Mouse (Mus musculus) intestine, embryonic 16.5 days (tissue): ENCODE results near the gene Trpv4. TPM values are rescaled to one million over a fixed set of nuclear protein-coding genes. Genes with fewer than 3 reads are reported as not detected.
A peak's percentile ranks its signal among the peaks of the same experiment; 100 is the strongest.

Experiments
- ATAC-seq: fragments of 200-750 bp; cut with Nextera tagmentation; 2 replicates; pipeline ENCODE4 v1.8.0; 2017; ENCODE audit warnings: moderate TSS enrichment, moderate library complexity
- H3K27ac ChIP-seq: fragments of 300-500 bp; sonication (generic); 2 replicates; pipeline ENCODE4 v1.5.1; 2014; ENCODE audit warnings: mild to moderate bottlenecking, low read length
- H3K27me3 ChIP-seq: fragments of 300-500 bp; sonication (generic); replicated peaks from 2 replicates; pipeline ENCODE4 v1.6.1; 2014; ENCODE audit warnings: low read length, control low read depth, mixed read lengths; ENCODE audit not compliant: control insufficient read depth, insufficient read depth
- H3K36me3 ChIP-seq: fragments of 300-500 bp; sonication (generic); 2 replicates; pipeline ENCODE4 v1.6.1; 2014; ENCODE audit warnings: low read length, control low read depth; ENCODE audit not compliant: control insufficient read depth, insufficient read depth
- H3K4me1 ChIP-seq: fragments of 300-500 bp; sonication (generic); 2 replicates; pipeline ENCODE4 v1.6.1; 2014; ENCODE audit warnings: low read length, control low read depth, mixed read lengths; ENCODE audit not compliant: control insufficient read depth, insufficient read depth
- H3K4me2 ChIP-seq: fragments of 300-500 bp; sonication (generic); 2 replicates; pipeline ENCODE4 v1.6.1; 2014; ENCODE audit warnings: low read depth, low read length, control low read depth
- H3K4me3 ChIP-seq: fragments of 300-500 bp; sonication (generic); 2 replicates; pipeline ENCODE4 v1.5.1; 2014; ENCODE audit warnings: mild to moderate bottlenecking, low read length
- H3K9ac ChIP-seq: fragments of 300-500 bp; sonication (generic); 2 replicates; pipeline ENCODE4 v1.6.1; 2014; ENCODE audit warnings: low read depth, low read length
- H3K9me3 ChIP-seq: fragments of 300-500 bp; sonication (generic); 2 replicates; pipeline ENCODE4 v1.6.1; 2016; ENCODE audit warnings: low read length, control low read depth; ENCODE audit not compliant: control insufficient read depth
- whole genome bisulfite sequencing: fragments of 180-500 bp; shearing (Covaris S2); extraction: QIAGEN DNeasy Blood & Tissue Kit; methylation state at CpG from one replicate; pipeline ENCODE4 v1.1.7; 2014; 5-methylcytosine and 5-hydroxymethylcytosine counted together
- polyA plus RNA-seq: library from polyadenylated mRNA; unstranded; fragments of >200 nt; fragmentation: Nextera tagmentation; extraction: Ambion mirVana; gene quantifications from 2 replicates; pipeline ENCODE4 v1.2.1, GENCODE M21; 2015

Trpv4 gene
- polyA plus RNA-seq, 1 experiment from 2014 or later, result 0.93 TPM

GRCm38 (mm10) chr5:114689700-114690366 is 31.6 kb upstream of the Trpv4 start:
- peaks cover 22% of the 10 kb centered on the region for H3K4me1 ChIP-seq
- peak overlapping the region; percentile 53 for H3K27ac ChIP-seq
- WGBS, result 14% methylated on average over 16 of the region's 16 CpGs

GRCm38 (mm10) chr5:114688703-114689102 is 30.5 kb upstream of the Trpv4 start:
- Histone ChIP-seq H3K27me3 (no peaks in the 10 kb centered on the region), H3K4me3 (no peak overlapping the region), H3K9me3 (no peaks in the 10 kb centered on the region), H3K4me2 (no peak overlapping the region), H3K9ac (no peak overlapping the region), H3K4me1 (peaks cover 22% of the 10 kb centered on the region), H3K36me3 (no peaks in the 10 kb centered on the region), H3K27ac (no peak overlapping the region)
- ATAC-seq, result no peak
- WGBS, result 88% methylated on average over 13 of the region's 13 CpGs

More at GRCm38 (mm10) chr5:114689700-114690366, 31.6 kb upstream of the Trpv4 start:
- no peaks in the 10 kb centered on the region for H3K27me3 ChIP-seq
- ATAC-seq, result peak; percentile 73
- H3K9me3 ChIP-seq, result no peaks in the 10 kb centered on the region
- H3K4me3 ChIP-seq, result peak overlapping the region; percentile 80
- H3K36me3 ChIP-seq, result no peaks in the 10 kb centered on the region
- peak overlapping the region; percentile 85 for H3K9ac ChIP-seq
- H3K4me2 ChIP-seq, result peak overlapping the region; percentile 95

DNA sequence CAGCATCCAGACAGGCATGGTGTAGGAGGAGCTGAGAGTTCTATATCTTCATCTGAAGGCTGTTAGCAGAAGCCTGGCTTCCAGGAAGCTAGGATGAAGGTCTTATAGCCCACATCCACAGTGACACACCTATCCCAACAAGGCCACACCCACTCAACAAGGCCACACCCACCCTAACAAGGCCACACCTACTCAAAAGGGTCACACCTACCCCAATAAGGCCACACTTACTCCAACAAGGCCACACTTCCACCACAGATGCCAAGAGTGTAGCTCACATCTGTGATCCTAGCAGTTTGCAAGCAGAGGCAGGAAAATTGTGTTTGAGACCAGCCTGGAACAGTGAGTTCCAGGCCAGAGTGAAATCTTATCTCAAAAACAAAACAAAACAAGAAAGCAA is 29.7 kb upstream of the Trpv4 start:
- no peak overlapping the region for H3K4me2 ChIP-seq
- H3K4me3 ChIP-seq, result no peak overlapping the region
- no peaks in the 10 kb centered on the region for H3K9me3 ChIP-seq
- H3K9ac ChIP-seq, result no peak overlapping the region
- ATAC-seq, result no peak
- H3K27ac ChIP-seq, result no peak overlapping the region
- H3K36me3 ChIP-seq, result no peaks in the 10 kb centered on the region
- peaks cover 25% of the 10 kb centered on the region for H3K4me1 ChIP-seq
- H3K27me3 ChIP-seq, result no peaks in the 10 kb centered on the region

GRCm38 (mm10) chr5:114686726-114687210 is 28.5 kb upstream of the Trpv4 start:
- no peaks in the 10 kb centered on the region for H3K27me3 ChIP-seq
- no peaks in the 10 kb centered on the region for H3K9me3 ChIP-seq
- H3K9ac ChIP-seq, result no peak overlapping the region
- peaks cover 27% of the 10 kb centered on the region for H3K4me1 ChIP-seq
- H3K4me3 ChIP-seq, result no peak overlapping the region
- H3K36me3 ChIP-seq, result no peaks in the 10 kb centered on the region
- no peak for ATAC-seq
- no peak overlapping the region for H3K4me2 ChIP-seq
- 74% methylated on average over 7 of the region's 7 CpGs for WGBS
- H3K27ac ChIP-seq, result no peak overlapping the region

DNA sequence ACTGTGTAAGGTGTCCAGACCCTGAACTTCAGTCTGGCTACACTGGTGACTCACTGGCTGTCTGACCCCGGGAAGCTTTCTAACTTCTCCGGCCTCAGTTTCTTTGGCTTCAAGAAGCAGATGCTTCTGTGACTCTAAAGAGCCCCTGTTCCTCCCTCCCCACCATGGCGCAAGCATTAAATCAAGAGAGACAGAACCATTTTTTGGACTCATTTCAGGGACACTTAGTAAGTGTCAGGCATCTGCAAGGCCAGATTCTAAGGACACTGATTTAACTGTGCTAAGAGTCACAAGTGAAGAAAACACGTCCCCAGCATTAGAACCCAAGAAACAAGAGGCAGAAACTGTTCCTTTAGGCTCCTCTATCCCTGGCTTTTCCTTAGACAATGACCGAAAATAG is 27.8 kb upstream of the Trpv4 start:
- Histone ChIP-seq H3K4me1 (peaks cover 23% of the 10 kb centered on the region), H3K27me3 (no peaks in the 10 kb centered on the region), H3K4me3 (no peak overlapping the region), H3K4me2 (no peak overlapping the region), H3K36me3 (no peaks in the 10 kb centered on the region), H3K27ac (no peak overlapping the region), H3K9me3 (no peaks in the 10 kb centered on the region), H3K9ac (no peak overlapping the region)
- 89% methylated on average over 5 of the region's 5 CpGs for WGBS
- no peak for ATAC-seq

DNA sequence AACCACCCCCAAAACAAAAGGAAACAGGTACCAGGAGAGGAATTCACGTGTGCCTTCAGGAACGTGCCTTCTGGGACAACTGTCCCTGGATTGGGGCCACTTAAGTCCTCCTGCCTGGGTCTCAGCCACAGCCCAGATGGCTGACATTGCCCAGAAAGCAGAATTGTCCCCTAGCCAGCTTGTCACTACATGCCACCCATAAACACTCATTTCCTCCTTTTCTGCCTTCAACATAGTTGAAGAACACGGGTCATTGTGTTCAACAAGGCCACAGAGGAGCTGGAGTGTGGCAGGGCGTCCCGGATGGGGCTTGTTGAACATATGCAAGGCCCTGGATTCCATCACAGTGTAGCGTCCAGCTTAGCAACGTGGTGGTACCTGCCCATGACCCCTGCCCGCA is 23.5 kb upstream of the Trpv4 start:
- Histone ChIP-seq H3K36me3 (0 out of 2 replicates have a peak, but pooled peaks cover 5% of the 10 kb centered on the region), H3K27me3 (no peaks in the 10 kb centered on the region), H3K4me1 (peaks cover 7% of the 10 kb centered on the region), H3K4me2 (no peak overlapping the region), H3K9me3 (no peaks in the 10 kb centered on the region), H3K9ac (no peak overlapping the region), H3K27ac (no peak overlapping the region), H3K4me3 (no peak overlapping the region)
- ATAC-seq, result no peak
- WGBS, result 77% methylated on average over 8 of the region's 8 CpGs

GRCm38 (mm10) chr5:114680676-114681285 is 22.6 kb upstream of the Trpv4 start:
- Histone ChIP-seq H3K27ac (0 out of 2 replicates have a peak overlapping the region, but pooled peaks have one; percentile 36), H3K27me3 (no peaks in the 10 kb centered on the region), H3K4me3 (no peak overlapping the region), H3K4me2 (no peak overlapping the region), H3K9ac (no peak overlapping the region), H3K36me3 (0 out of 2 replicates have a peak, but pooled peaks cover 5% of the 10 kb centered on the region), H3K9me3 (no peaks in the 10 kb centered on the region), H3K4me1 (peaks cover 7% of the 10 kb centered on the region)
- no peak for ATAC-seq
- WGBS, result 64% methylated on average over 19 of the region's 19 CpGs

DNA sequence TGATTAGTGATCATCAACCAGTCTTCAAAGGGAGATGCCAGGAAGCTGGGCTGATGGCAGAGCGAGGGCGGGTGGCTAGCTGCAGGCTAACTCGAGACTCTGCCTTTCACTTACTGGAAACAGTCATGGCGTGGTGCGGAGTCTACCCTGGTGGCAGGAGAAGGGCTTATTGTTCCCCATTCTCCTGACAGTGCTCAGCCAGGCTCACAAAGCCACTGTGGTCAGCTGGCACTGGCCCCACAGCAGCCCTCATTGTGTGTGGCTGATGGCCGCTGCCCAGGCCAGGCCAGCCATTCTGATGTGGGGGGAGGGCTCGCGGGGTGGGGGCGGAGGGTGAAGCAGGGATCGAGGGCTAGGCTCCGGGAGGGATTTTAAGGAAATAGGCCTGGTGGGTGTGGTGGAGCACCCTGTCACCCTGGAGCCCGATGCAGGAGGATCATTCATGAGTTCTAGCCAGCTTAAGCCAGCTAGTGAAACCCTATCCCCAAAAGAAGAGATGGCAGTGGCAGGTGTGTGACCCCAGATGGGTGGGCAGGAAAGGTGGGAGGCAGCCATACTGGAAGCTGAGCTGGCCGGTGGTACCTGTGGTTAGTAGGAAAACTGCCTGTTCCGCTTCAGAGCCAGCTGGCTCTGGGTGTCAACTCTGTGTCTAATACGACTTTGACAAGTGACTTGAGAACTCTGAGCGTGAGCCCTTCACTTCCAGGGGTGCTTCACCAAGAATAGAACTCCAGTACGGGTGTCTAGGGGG is 21.8 kb upstream of the Trpv4 start:
- H3K4me2 ChIP-seq, result no peak overlapping the region
- no peak overlapping the region for H3K9ac ChIP-seq
- H3K27ac ChIP-seq, result 0 out of 2 replicates have a peak overlapping the region, but pooled peaks have one; percentile 36
- WGBS, result 77% methylated on average over 17 of the region's 17 CpGs
- no peaks in the 10 kb centered on the region for H3K27me3 ChIP-seq
- H3K9me3 ChIP-seq, result no peaks in the 10 kb centered on the region
- H3K4me3 ChIP-seq, result no peak overlapping the region
- ATAC-seq, result no peak
- peaks cover 7% of the 10 kb centered on the region for H3K4me1 ChIP-seq
- H3K36me3 ChIP-seq, result 0 out of 2 replicates have a peak, but pooled peaks cover 8% of the 10 kb centered on the region

- Histone ChIP-seq H3K27ac (no peak overlapping the region), H3K27me3 (no peaks in the 10 kb centered on the region), H3K4me2 (no peak overlapping the region), H3K4me1 (no peaks in the 10 kb centered on the region), H3K9me3 (no peaks in the 10 kb centered on the region), H3K9ac (no peak overlapping the region), H3K4me3 (no peak overlapping the region), H3K36me3 (0 out of 2 replicates have a peak, but pooled peaks cover 13% of the 10 kb centered on the region)
- ATAC-seq, result no peak
- WGBS, result 84% methylated on average over 8 of the region's 8 CpGs
These were observed 16.4 kb upstream of the Trpv4 start for GRCm38 (mm10) chr5:114674594-114674993.
